Mouse (Mus musculus) neural tube, embryonic 10.5 days (tissue): Measurements from ENCODE around the gene Mrpl12.
A peak's percentile ranks its signal among the peaks of the same experiment; 100 is the strongest.

ENCODE experiments used
- DNase-seq: peaks from one replicate; pipeline ENCODE4 v3.0.0-alpha.2; 2017; ENCODE audit warnings: low spot score; ENCODE audit errors: extremely low spot score

Gene Mrpl12

DNA sequence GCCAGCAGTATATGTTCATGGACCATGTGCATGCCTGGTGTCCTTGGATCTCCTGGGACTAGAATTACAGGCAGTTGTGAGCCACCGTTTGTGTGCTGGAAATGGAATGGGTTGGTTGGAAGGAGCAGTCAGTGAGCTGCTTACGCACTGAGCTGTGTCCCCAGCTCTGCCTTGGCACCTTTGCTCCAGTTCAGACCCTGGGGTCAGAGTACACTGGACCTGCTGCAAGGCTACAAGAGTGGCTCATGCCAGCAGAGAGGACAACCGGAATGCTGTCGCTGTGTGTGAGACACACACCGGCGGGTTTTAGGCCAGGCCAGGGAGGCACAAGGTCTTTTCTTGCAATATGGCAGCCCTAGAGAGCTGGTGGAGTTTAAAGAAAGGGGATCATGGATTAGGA is 12.4 kb upstream of the Mrpl12 start:
- no peak for DNase-seq

DNA sequence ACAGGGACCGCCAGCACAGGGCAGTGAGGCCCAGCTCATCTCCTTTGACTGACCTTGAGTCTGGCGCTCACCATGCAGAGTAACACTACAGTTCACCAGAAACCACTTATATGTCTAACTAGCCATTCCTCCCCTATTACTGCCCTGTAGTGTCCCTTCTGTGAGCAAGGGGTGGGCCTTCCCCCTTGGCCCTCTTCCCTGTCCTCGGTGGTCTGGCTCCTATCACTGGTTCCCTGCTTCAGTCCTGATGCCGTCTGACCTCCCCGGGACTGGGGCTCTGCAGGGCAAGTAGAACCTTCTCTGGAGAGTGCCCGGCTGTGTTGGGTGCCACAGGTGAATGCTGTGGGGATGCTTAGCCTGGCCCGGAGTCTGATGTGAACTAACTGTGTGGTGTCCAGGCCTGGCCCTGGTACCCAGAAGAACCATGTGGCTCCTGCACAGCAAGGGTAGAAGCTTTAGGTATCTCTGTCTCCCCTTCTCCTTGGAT is 922 bp upstream of the Mrpl12 start:
- DNase-seq = no peak

DNA sequence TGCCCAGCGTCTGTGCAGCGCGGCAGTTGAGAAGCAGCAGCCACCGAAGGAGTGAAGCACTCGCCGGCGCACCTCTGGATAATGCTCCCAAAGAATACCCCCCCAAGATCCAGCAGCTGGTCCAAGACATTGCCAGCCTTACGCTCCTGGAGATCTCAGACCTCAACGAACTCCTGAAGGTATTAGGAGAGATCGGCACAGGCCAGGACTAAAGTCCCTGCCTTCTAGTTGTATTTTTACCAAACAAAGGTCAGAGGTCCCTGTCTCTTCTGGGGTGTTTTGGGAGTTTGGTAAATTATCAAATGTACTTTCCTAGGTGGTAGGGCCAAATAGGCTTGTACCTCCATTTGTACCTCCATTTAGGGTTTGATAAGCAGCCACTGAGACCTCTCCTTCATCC is 838 bp downstream of the Mrpl12 start:
- no peak for DNase-seq

DNA sequence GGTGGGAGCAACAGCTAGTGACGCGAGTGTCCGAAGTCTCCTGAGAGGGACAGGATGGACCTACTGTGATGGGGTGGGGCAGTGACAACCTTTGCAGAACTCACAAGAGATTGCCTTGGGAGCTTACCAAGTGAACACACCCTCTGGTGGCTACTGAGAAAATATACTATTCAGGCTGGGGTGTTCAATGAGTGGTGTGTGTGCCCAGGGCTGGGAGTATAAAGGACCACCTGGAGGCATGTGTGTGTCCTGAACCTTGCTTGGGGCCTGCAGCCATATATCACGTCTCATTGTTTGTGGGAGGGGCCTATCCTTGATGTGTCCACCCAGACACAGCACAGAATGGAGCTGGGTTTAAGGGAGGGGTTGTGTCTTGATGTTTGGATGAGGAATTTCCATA is 4.1 kb downstream of the Mrpl12 start:
- DNase-seq = no peak

DNA sequence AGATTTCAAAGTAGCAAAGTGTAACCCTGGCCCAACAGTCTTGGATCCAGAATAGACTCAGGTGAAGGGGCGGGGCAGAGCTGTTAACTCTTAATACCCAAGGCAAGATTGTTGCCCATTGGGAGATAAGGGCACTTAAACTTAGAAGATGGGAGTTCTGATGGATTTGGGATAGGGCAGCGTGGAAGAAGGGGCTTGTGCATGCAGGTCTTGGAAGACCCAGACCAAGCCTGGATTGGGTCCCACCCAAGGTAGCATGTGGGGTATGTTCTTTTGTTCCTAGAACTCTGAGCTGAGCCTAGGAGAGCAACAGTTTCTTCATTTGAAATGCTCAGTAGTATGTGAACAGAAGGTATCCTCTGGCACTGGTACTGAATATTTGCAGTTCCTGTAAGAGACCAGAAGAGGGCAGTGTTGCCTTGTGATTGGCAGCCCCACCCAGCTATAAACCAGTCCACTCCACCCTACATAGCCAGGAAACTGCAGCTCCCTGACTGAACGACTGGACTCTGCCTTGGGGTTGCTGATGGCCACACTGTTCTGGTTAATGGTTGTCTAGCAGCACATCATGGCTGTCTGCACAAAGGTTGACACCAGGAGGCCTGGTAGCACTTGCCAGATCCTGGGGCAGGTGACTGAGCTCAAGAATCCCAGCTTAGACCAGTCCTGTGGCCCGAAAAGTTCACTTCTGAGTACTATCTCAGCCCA is 4.8 kb downstream of the Mrpl12 start:
- peak; percentile 62 for DNase-seq

DNA sequence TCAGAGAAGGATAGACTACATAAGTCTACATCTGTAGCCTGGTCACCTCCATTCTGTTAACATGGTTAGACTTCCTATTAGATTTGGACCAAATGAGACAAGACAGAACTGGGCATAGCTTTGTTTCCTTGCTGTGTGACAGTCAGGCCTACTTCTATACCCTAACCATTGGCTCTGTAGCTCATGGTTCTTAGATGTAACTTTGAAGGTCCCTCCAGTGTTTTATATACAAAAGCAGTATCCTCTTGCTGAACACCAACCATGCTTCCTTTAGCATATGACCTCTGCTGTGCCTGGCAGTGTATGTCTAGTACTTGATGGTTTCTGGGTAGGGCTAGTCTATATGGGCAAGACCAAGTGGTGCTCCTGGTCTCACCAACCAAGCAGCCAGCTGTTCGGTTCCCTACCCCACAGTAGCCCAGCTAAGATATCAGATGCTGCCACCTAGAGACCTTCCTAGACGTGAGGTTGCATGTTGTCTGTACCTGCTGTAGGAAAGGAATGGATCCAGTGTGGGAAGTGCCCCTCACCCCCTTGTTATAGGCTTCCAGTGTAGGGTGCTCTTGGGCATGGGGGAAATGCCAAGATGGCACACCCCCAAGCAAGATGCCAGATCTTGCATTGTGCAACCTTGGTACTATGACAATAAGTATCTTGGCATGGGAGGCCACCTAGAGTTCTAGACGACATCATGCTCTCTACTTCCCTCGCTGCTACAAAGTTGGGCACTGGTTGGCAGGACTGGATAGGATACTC is 6.1 kb downstream of the Mrpl12 start:
- no peak for DNase-seq

DNA sequence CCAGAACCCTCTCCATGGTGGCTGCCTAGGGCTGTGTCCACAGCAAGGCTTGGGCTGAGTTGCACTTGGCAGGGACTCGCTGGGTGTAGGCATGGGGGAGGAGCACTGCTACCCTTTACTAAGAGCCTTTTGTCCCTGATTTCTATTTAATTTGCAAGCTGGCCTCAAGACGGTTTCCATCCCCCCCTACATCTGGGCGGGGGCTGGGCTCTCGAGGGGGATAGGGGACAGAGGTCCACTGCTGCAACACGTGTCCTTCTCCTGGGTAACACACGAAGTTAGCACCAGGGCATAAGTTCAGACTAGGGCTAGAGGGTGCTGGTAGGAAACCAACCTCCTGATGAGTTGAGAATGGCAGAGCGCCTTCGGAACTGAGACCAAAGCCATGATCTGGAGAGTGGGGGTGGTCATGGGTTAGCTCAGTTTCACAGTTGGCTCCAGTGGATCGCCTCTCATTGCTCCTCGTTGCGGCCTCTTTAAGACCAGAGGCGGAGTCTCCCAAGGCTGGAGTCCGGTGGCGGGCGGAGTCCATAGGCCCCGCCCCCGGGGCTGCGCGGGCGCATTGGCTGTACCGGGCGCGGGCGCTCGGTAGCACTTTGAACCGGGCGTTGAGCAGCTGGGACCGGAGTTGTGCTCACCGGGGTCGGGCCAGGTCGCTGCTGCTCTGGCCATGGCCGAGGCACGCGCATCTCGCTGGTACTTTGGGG is 7.1 kb downstream of the Mrpl12 start, which contains the start of gene Slc25a10:
Gene Slc25a10, plus strand, starts transcription at position 524 of the 707 bp plus-strand sequence.
- peak; percentile 90 for DNase-seq

DNA sequence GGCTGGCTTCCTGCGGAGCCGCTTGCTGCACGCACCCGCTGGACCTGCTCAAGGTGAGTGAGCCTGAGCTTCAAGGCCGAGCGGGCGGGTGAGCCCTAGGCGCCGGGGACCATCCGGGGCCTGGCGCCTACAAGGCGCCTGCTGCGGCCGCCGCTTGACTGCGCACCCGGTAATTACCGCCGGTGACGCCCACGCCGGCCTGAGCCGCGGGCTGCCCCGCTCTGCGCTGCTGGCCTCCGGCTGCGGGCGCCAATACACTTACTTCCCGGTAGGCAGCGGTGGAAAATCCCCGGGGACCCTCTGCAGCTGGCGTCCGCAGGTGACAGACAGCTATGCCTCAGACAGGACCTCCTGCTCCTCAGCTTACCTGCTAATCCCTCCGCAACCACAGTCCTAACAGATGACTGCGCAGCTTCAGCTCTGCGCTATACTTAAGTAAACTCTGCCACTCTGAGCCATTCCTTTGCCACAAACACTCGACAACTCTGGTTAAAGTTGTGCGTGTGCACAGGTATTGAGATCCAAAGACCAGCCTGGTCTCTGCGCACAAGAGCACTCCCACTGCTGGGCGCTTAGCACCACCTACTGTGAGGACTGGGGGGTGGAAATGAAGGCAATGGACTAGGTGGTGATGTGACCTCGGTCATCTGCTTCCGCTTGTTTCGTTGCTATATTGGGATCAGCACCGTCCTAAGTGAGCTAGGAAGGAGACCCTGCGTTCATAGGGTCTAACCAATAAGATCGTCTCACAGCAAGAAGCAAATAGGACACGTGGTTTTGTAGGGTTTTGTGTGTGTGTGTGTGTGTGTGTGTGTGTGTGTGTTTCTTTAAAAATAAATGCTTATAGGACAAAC is 7.8 kb downstream of the Mrpl12 start:
- DNase-seq = peak; percentile 57

DNA sequence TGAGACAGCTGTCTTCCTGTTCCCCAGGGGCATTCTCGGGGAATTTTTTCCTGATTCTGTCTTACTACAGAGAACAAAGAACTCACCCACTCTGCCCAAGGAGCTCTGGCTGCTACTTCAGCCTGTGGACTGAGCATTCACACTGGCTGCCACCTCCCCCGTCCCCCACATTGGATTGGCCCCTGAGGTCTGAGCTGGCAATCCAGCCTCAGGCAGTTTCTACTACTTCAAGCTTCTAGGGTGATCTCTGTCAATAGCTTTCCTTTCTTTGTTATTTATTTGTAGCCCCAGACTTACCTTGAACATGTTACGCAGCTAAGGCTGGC is 8.4 kb downstream of the Mrpl12 start:
- no peak for DNase-seq

DNA sequence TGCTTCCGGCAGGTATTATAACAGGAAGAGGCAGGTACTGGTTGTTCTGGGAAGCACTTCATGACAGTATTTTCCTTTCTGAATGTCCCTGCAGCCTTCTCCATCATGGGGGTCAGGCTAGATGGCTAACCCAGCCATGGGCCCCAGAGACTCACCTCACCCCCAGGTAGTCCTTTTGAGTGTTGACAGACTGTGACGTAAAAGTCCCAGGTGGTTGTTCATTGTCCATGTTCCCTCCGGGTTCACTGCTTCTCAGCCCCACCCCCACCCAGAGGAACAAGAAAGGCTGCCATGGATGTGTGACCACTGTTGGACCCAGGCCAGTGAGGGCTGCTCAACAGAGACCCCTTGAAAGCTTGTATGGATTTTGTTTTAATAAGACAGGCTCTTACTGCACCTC is 8.9 kb downstream of the Mrpl12 start:
- no peak for DNase-seq

DNA sequence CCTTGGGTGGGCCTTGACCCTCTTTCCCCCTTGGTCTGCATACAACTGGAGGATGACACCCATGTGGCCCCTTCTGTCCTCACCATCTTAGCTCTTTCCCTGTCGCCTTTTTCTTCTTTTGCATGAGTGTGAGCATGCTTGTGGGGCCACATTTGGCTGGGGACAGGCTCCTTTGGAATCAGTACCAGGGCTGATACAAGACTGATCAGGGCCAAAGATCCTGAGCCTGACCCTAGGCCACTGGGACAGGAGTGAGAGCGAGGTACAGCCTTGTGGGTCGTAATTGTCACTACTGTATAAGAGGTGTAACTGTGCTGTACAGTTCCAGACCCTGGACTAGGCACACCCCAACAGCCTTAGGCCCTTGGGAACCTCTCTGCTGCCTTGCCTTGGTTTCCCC is 9.5 kb downstream of the Mrpl12 start:
- no peak for DNase-seq

DNA sequence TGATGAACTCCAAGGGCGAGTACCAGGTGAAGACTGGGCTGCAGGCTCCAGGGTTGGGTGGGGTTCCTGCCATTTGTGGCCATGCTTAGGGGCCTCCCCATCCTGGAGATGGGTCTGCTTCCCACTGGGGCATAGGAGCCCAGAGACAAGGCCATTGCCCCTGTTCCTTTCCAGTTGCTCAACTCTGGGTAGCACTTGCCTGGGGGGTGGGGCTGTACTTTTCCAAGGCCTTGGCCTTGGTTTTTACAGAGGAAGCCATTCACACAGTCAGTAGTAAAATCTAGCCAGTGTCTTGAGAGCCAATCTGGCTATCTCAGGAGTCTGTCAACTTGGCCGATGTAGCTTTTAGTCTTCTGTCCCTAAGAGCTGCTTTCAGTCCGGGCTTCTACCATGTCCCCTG is 13.0 kb downstream of the Mrpl12 start:
- DNase-seq = no peak

DNA sequence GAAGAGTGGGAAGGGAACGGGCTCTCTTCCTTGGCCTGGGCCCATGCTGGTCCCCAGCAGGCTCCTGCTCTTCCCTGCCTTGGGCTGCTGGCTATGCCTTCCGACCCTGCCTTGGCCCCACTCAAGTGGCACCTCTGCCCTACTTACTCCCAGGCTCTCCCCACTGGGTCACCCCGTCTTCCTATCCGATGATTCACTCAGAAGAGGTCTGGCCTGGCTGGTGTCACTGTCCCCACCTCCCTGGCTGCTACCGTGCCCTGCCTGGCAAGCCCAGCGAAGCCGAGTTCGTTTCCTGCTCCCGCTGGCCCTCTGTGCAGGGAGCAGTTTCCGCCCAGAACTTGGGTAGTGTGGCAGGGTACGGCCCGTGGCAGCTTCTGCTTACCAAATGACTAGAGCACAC is 13.8 kb downstream of the Mrpl12 start:
- no peak for DNase-seq

DNA sequence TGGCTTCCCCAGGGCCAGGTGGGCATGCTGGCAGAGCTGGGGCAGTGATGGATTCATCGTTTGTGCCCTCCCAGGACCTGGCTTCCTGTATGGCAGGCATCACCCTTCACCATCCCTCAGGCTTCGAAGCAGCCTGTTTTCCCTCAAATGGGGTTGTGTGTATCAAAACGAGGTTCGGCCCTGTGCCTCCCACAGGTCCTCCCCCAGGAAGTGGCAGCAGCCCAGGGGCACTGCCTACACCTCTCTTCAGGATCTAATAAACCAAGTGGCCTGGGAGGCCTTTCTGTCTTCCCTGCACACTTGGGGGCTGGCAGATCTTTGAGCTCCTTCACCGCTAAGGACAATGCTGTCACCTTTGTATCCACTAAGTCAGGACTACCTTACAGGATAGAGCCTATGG is 14.5 kb downstream of the Mrpl12 start:
- DNase-seq = no peak

DNA sequence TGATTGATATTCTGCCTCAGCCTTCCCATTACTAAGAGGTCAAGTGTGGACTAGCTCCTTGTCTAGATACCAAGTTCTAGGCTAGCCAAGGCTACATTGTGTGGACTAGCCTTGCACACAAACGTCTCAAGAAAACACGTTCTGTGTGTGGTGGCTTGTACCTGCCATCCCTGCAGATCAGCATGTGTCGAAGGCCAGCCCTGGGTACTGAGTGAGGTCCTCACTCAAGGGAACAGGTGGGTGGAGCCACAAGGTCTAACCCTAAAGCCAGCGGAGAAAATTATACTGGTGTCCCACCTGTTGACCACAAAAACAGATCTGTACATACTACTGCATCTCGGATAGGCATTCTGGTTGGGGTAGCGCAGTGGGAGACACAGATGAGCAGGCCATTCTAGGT is 15.5 kb downstream of the Mrpl12 start:
- DNase-seq = no peak

DNA sequence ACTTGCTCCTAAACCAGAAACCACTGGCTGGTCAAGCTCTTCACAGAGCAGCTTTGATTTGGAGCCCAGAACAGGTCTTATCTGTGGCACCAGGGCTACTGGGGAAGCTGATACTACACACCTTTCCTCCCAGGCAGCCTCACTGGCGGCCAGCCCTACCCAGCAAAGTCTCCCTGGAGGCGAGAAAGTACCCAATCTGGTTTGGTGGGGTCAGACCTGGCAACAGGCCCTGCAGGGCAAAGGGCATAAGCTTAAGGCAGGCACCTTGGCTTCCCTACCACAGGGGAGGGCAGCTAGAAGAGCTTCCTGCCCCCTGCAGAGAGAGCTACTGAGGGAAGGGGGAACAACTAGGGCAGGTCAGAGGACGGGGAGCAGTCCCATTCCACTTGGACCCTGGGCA is 15.9 kb downstream of the Mrpl12 start:
- DNase-seq = no peak

DNA sequence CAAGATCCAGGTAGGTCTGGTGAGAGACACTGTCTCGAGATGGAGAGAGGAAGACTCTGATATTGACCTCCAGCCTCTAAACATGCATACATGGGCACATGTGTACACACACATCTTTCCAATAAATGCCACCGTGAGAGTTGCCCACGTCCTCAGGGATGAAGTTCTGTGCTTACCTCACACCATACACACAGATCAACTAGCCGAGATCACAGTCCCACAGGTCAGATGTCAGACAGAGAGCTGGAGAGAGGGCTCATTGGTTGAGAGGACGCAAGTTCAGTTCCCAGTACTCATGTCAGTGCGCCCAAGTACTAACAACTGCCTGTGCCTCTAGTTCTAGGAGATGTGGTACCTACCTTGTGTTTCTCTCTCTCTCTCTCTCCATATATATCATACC is 16.6 kb downstream of the Mrpl12 start:
- no peak for DNase-seq

DNA sequence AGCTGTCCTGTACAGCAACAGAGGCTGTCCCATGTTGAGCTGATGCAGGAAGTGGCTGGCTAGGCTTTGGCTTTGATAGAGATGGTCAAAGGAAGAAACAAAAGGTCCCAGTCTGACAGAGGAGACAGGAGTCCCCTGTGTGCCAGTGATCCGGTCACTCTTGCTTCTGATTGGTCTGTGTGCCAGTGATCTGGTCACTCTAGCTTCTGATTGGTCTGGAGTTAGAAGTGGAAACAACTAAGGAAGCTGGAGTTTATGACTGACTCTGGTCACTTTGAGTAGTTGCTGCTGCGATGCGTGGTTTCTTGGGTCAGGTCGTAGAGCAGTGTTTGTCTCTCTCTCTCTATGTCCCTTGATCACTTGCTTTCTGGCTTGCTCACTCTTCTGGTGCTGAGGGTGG is 17.3 kb downstream of the Mrpl12 start:
- DNase-seq = no peak

DNA sequence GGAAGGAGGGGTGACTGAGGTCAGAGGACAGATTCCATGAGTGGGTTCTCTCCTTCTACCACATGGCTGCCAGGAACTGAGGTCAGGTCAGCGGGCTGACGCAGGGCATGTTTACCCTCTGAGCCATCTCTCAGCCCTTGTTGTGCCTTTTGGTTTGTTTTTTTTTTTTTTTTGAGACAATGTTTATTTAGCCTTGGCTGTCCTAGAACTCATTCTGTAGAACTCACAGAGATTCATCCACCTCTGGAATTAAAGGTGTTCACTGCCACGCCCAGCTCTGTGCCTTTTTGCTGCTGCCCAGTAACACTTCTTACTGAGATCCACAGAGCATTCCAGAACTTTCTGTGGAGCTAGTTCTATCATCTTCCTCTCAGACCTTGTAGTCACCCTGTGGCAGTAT is 21.2 kb downstream of the Mrpl12 start:
- no peak for DNase-seq

DNA sequence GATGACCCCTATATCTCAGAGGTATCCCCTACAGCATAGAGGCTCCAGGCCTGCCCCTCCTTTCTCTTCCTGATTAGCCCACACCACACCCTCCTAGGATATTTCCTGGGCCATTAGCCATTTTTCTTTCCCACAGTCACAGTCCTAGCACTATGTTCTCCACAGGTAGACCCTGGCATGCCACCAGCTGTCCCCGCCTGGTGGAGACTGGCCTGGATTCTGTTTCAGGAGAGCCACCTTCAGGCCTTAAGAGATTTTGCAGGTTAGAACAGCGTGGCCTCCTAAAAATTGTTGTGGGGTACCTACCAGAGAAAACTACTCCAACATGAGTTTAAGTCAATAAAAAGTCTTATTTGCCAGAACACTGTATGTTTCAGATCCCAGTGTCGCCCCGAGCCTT is 22.5 kb downstream of the Mrpl12 start:
- no peak for DNase-seq

DNA sequence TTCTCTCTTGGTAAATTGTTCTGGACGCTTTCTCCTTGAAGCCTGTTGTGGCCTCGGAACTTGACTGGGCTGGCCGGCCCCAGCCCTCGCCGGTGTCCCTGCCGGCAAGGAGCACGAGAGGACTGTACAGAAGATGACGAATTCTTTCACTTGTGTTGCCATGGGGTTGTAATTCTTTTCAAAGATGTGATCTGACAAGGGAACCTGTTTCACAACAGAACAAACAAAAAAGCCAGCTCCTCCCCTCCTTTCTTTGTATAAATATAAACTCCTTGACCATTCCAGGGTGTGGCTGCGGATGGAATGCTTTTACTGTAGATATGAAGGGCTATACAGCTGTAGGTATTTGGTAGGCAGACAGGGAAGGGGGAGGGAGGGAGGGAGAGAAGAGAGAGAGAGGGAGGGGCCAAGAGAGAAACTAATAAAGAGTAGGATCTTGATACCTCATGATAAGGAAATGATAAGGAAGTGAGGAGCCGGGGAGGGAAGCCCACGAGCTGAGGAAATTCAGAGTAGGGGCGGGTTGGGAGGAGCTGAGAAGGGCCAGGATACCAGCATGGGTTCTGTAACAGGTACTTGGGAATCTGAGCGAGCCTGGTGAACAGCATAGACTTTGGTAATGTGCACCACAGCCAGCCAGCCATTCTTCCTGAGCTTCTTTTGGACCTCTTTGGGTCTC is 23.3 kb downstream of the Mrpl12 start:
- no peak for DNase-seq
